Mouse (Mus musculus): ENCODE data around the gene Ankrd11.

- TF ChIP-seq CTCF (IDR thresholded peaks at IDR 0.05; ENCODE audit: low read depth, low read length) (no peak), POLR2A (IDR thresholded peaks at IDR 0.05; ENCODE audit: borderline replicate concordance, low read depth, low read length) (no peak)
These were observed 62.1 kb downstream of the Ankrd11 start for GRCm38 (mm10) chr8:122979865-122980509.
